Mouse (Mus musculus): ENCODE measurements around the gene Nrip1.

DNA sequence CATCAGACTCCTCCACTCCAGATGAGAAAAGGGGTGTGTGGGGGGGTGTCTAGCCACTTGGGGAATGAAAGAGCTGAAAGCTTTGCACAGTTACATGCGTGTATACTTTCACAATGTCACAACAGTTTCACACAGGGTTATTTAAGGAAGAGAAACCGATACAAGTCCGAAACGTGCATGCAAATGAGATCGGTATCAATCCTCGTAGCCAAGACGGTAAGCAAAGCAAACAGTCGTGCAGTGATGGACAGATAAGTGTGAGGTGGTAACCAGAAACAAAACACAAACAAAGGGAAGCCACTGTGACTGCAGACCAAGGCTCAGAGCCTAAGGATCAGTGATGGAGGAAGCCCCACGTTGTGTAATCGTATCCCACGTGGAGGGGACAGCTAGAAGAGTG is 36.7 kb downstream of the Nrip1 start:
- TF ChIP-seq CTCF (conservative IDR thresholded peaks at IDR 0.05 in 1 of 2, IDR thresholded peaks at IDR 0.05 in 1 of 2; ENCODE audit: low read depth in 2 of 2, low read length in 2 of 2) (no peak), ZKSCAN1 (IDR thresholded peaks at IDR 0.05; ENCODE audit: borderline replicate concordance, low read depth, low read length) (no peak), HCFC1 (IDR thresholded peaks at IDR 0.05; ENCODE audit: low read depth, low read length) (no peak), USF1 (IDR thresholded peaks at IDR 0.05; ENCODE audit: low read depth, low read length) (no peak)

Data from CH12.LX (cell line).